Mouse (Mus musculus) G1E (cell line): Measurements from ENCODE around the gene Ifitm10.

Experiments
- CTCF ChIP-seq: IDR thresholded peaks from 2 replicates; pipeline ENCODE4 v1.5.1; 2012; ENCODE audit warnings: low read depth, low read length, inconsistent platforms, mixed read lengths
- GATA1 ChIP-seq: IDR thresholded peaks from 2 replicates; pipeline ENCODE4 v1.6.1; 2012; ENCODE audit warnings: borderline replicate concordance, low read length, inconsistent platforms, mixed read lengths
- GATA2 ChIP-seq: IDR thresholded peaks from 2 replicates; pipeline ENCODE4 v1.6.1; 2012; ENCODE audit warnings: low read depth, low read length, inconsistent platforms, borderline replicate concordance
- POLR2AphosphoS5 ChIP-seq: IDR thresholded peaks from 2 replicates; pipeline ENCODE4 v1.6.1; 2012; ENCODE audit warnings: low read depth, low read length, inconsistent platforms; ENCODE audit not compliant: insufficient replicate concordance
- TAL1 ChIP-seq: conservative IDR thresholded peaks from 2 replicates; pipeline ENCODE4 v1.6.1; 2012; ENCODE audit warnings: low read depth, low read length, inconsistent platforms, mixed read lengths

DNA sequence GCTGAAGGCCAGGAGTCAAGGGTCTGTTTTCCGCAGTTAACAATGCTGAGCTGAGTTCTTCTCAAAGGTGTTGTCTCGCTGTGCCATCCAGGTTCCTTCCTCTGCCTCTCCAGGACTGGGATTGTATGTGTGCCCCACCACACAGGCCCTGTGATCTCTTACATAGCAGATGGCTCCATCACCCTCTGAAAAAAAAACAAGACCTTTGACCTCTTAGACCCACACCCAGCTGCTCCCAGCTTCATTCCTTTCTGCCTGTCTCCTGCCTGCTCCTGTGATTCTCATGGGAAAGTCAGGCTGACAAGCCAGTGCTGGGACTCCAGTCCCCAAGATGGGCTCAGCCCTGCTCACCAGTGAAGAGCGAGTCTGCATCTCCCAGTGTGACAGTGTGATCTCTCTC, 45.0 kb downstream of the Ifitm10 start:
- TF ChIP-seq CTCF (no peak), POLR2AphosphoS5 (no peak), GATA2 (no peak), GATA1 (no peak), TAL1 (no peak)
